Mouse (Mus musculus): ENCODE data around the gene Ssbp3. TPM values are rescaled to one million over a fixed set of nuclear protein-coding genes. Genes with fewer than 3 reads are reported as not detected.

Gene Ssbp3
- polyA plus RNA-seq, 1 experiment from 2014 or later, result 90.4 TPM

DNA sequence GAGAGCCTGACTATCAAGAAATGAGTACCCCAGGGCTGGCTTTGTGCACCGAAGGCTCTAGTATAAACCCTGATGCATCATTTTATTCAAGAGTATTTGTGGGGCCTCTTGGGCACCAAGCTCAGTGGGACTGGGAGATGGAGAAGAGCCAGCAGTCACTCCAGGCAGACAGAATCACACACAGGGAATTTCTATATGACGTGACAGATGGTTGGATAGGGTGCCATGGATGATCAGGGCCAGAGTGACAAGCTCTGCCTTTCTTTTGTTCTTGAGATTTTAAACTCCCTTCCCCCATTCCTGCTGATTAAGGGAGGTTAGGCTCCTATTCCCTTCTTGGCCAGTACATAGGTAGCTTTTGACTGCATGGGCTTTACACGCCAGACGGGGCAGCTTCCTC lies 74.8 kb downstream of the Ssbp3 start:
- Histone ChIP-seq H3K4me3 (no peak overlapping the region), H3K4me2 (no peak overlapping the region), H3K4me1 (peaks cover 73% of the 10 kb centered on the region), H3K9ac (no peak overlapping the region), H3K9me3 (no peaks in the 10 kb centered on the region), H3K27ac (no peak overlapping the region), H3K27me3 (no peaks in the 10 kb centered on the region), H3K36me3 (no peaks in the 10 kb centered on the region)
- ATAC-seq (ENCODE audit: borderline replicate concordance, extremely low read depth, low FRiP score, low TSS enrichment), result no peak
- WGBS, result 75% methylated on average over 4 of the region's 4 CpGs

- peak; percentile 38; the same call in 1 of the 2 replicates for ATAC-seq (ENCODE audit: borderline replicate concordance, extremely low read depth, low FRiP score, low TSS enrichment)
- no peaks in the 10 kb centered on the region for H3K27me3 ChIP-seq
- H3K4me1 ChIP-seq, result peaks cover 64% of the 10 kb centered on the region
- 27% methylated on average over 15 of the region's 15 CpGs for WGBS
- H3K4me2 ChIP-seq, result no peak overlapping the region
- no peaks in the 10 kb centered on the region for H3K36me3 ChIP-seq
- no peak overlapping the region for H3K4me3 ChIP-seq
- no peaks in the 10 kb centered on the region for H3K9me3 ChIP-seq
- no peak overlapping the region for H3K9ac ChIP-seq
- peak overlapping the region; percentile 75 for H3K27ac ChIP-seq
Measured at GRCm38 (mm10) chr4:106985899-106986832, 75.7 kb downstream of the Ssbp3 start.

DNA sequence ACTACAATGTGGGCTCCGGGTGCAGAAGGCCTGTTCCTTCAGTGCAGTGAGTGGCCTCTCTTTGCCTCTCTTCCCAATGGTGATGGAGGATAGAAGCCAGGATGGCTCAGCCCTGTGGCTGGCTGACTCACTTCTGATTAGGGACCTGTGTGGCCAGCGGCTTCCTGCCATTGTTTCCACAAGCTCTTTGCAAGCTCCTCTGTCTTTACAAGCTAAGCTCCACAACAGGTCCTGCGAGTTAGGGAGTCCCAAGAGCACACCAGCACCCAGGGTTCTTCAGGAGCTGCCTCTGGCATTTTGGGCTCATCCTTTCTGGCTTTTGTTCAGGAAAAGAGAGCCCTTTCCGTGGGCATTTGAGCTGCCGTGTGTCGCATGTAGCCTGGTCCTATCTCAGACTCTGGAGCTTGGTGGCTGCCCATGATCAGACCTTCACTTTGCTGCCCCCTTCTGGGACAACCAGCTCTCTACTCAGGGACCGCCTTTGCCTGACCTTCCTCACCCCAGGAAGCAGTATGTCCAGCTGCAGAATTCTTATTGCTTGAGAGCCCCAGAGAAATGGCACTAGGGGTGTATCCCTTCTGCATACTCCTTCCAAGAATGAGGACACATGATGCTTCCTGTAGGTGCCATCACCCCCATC lies 77.3 kb downstream of the Ssbp3 start:
- Histone ChIP-seq H3K36me3 (no peaks in the 10 kb centered on the region), H3K4me3 (no peak overlapping the region), H3K9me3 (no peaks in the 10 kb centered on the region), H3K9ac (no peak overlapping the region), H3K4me1 (peaks cover 48% of the 10 kb centered on the region), H3K4me2 (peak overlapping the region; percentile 23; the same call in 1 of the 2 replicates), H3K27ac (peak overlapping the region; percentile 75), H3K27me3 (no peaks in the 10 kb centered on the region)
- ATAC-seq (ENCODE audit: borderline replicate concordance, extremely low read depth, low FRiP score, low TSS enrichment), result no peak
- 22% methylated on average over 7 of the region's 7 CpGs for WGBS

- peaks cover 43% of the 10 kb centered on the region for H3K4me1 ChIP-seq
- H3K4me3 ChIP-seq, result no peak overlapping the region
- no peak overlapping the region for H3K9ac ChIP-seq
- 85% methylated on average over 6 of the region's 6 CpGs for WGBS
- ATAC-seq (ENCODE audit: borderline replicate concordance, extremely low read depth, low FRiP score, low TSS enrichment), result no peak
- no peaks in the 10 kb centered on the region for H3K27me3 ChIP-seq
- no peak overlapping the region for H3K27ac ChIP-seq
- H3K36me3 ChIP-seq, result no peaks in the 10 kb centered on the region
- H3K9me3 ChIP-seq, result no peaks in the 10 kb centered on the region
- H3K4me2 ChIP-seq, result no peak overlapping the region
Measured at GRCm38 (mm10) chr4:106988886-106989225, 78.4 kb downstream of the Ssbp3 start.

- ATAC-seq (ENCODE audit: borderline replicate concordance, extremely low read depth, low FRiP score, low TSS enrichment), result no peak
- no peak overlapping the region for H3K27ac ChIP-seq
- H3K4me3 ChIP-seq, result no peak overlapping the region
- peaks cover 46% of the 10 kb centered on the region for H3K4me1 ChIP-seq
- 61% methylated on average over 10 of the region's 10 CpGs for WGBS
- H3K9me3 ChIP-seq, result no peaks in the 10 kb centered on the region
- H3K27me3 ChIP-seq, result no peaks in the 10 kb centered on the region
- H3K9ac ChIP-seq, result no peak overlapping the region
- H3K4me2 ChIP-seq, result no peak overlapping the region
- no peaks in the 10 kb centered on the region for H3K36me3 ChIP-seq
Measured at GRCm38 (mm10) chr4:106989226-106989983, 78.9 kb downstream of the Ssbp3 start.

GRCm38 (mm10) chr4:106993053-106993452 lies 82.6 kb downstream of the Ssbp3 start:
- H3K9me3 ChIP-seq, result no peaks in the 10 kb centered on the region
- no peaks in the 10 kb centered on the region for H3K27me3 ChIP-seq
- no peak overlapping the region for H3K27ac ChIP-seq
- H3K36me3 ChIP-seq, result no peaks in the 10 kb centered on the region
- peaks cover 47% of the 10 kb centered on the region for H3K4me1 ChIP-seq
- no peak overlapping the region for H3K4me3 ChIP-seq
- WGBS, result 88% methylated on average over 5 of the region's 5 CpGs
- no peak overlapping the region for H3K9ac ChIP-seq
- H3K4me2 ChIP-seq, result no peak overlapping the region
- ATAC-seq (ENCODE audit: borderline replicate concordance, extremely low read depth, low FRiP score, low TSS enrichment), result no peak

GRCm38 (mm10) chr4:106994252-106994651 lies 83.8 kb downstream of the Ssbp3 start:
- WGBS, result 70% methylated on average over 5 of the region's 5 CpGs
- Histone ChIP-seq H3K4me2 (no peak overlapping the region), H3K4me3 (no peak overlapping the region), H3K9ac (no peak overlapping the region), H3K27ac (0 out of 2 replicates have a peak overlapping the region, but pooled peaks have one; percentile 22), H3K27me3 (no peaks in the 10 kb centered on the region), H3K9me3 (no peaks in the 10 kb centered on the region), H3K36me3 (no peaks in the 10 kb centered on the region), H3K4me1 (peaks cover 41% of the 10 kb centered on the region)
- ATAC-seq (ENCODE audit: borderline replicate concordance, extremely low read depth, low FRiP score, low TSS enrichment), result no peak

DNA sequence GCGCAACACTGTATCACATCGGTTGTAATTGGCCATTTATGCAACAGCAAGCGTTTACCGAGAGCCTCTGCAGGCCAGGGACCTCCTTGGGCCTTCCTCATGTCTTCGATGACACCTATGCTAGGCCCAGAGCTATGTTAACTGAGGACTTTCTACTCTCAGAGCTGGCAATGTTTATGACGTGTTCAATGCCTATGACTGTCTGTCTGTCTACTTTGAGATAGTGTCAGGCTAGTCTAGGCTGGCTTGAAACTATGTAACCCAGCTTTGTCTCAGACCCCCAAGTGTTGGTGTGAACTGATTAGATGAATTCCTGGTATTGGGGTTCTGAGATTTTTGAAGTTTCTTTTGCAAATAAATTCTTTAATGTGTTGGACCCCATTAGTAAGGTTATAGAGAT lies 84.6 kb downstream of the Ssbp3 start:
- no peaks in the 10 kb centered on the region for H3K27me3 ChIP-seq
- no peak overlapping the region for H3K4me2 ChIP-seq
- 74% methylated on average over 6 of the region's 6 CpGs for WGBS
- H3K27ac ChIP-seq, result no peak overlapping the region
- no peak for ATAC-seq (ENCODE audit: borderline replicate concordance, extremely low read depth, low FRiP score, low TSS enrichment)
- no peak overlapping the region for H3K4me3 ChIP-seq
- no peaks in the 10 kb centered on the region for H3K36me3 ChIP-seq
- peaks cover 35% of the 10 kb centered on the region for H3K4me1 ChIP-seq
- no peaks in the 10 kb centered on the region for H3K9me3 ChIP-seq
- no peak overlapping the region for H3K9ac ChIP-seq

- H3K4me1 ChIP-seq, result peaks cover 35% of the 10 kb centered on the region
- WGBS, result 62% methylated on average over 5 of the region's 5 CpGs
- no peaks in the 10 kb centered on the region for H3K9me3 ChIP-seq
- peak overlapping the region; percentile 62 for H3K27ac ChIP-seq
- no peak overlapping the region for H3K9ac ChIP-seq
- H3K36me3 ChIP-seq, result no peaks in the 10 kb centered on the region
- H3K4me3 ChIP-seq, result no peak overlapping the region
- H3K27me3 ChIP-seq, result no peaks in the 10 kb centered on the region
- no peak for ATAC-seq (ENCODE audit: borderline replicate concordance, extremely low read depth, low FRiP score, low TSS enrichment)
- no peak overlapping the region for H3K4me2 ChIP-seq
Measured at GRCm38 (mm10) chr4:106995513-106995912, 85.0 kb downstream of the Ssbp3 start.

GRCm38 (mm10) chr4:106996305-106997076 lies 86.0 kb downstream of the Ssbp3 start:
- peak overlapping the region; percentile 28; the same call in 1 of the 2 replicates for H3K4me2 ChIP-seq
- peaks cover 41% of the 10 kb centered on the region for H3K4me1 ChIP-seq
- WGBS, result 13% methylated on average over 13 of the region's 13 CpGs
- H3K27ac ChIP-seq, result peak overlapping the region; percentile 62
- H3K9me3 ChIP-seq, result no peaks in the 10 kb centered on the region
- H3K9ac ChIP-seq, result no peak overlapping the region
- no peaks in the 10 kb centered on the region for H3K36me3 ChIP-seq
- H3K27me3 ChIP-seq, result no peaks in the 10 kb centered on the region
- ATAC-seq (ENCODE audit: borderline replicate concordance, extremely low read depth, low FRiP score, low TSS enrichment), result peak; percentile 80
- no peak overlapping the region for H3K4me3 ChIP-seq

GRCm38 (mm10) chr4:107001259-107001810 lies 90.8 kb downstream of the Ssbp3 start:
- 47% methylated on average over 5 of the region's 5 CpGs for WGBS
- H3K27ac ChIP-seq, result no peak overlapping the region
- H3K36me3 ChIP-seq, result no peaks in the 10 kb centered on the region
- peaks cover 29% of the 10 kb centered on the region for H3K4me1 ChIP-seq
- H3K4me2 ChIP-seq, result no peak overlapping the region
- H3K9ac ChIP-seq, result no peak overlapping the region
- no peaks in the 10 kb centered on the region for H3K9me3 ChIP-seq
- H3K4me3 ChIP-seq, result no peak overlapping the region
- no peaks in the 10 kb centered on the region for H3K27me3 ChIP-seq
- no peak for ATAC-seq (ENCODE audit: borderline replicate concordance, extremely low read depth, low FRiP score, low TSS enrichment)
